Mouse (Mus musculus): ENCODE data around the gene Pla2g5. TPM values are rescaled to one million over a fixed set of nuclear protein-coding genes. Genes with fewer than 3 reads are reported as not detected.

The Pla2g5 gene
- polyA plus RNA-seq, 2 experiments = not detected

DNA sequence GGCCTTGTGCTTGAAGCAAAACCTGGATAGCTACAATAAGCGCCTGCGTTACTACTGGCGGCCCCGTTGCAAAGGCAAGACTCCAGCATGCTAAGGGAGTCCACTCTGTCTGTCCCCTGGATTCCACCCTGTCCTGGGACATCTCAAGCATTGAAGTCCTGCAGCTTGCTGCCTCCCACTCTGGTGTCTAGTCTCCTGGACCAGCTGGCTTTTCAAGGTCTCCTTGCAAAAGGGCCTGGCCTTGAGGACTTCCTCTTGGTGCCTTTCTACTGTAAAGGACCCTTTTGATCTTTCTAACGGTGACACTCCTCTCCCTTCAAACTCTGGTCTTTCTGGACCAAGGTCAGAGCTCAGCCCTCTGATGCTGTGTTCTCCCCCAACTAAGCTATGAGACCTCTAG, 83.0 kb downstream of the Pla2g5 start:
- TF ChIP-seq EP300 (IDR thresholded peaks at IDR 0.05; ENCODE audit: low read depth) = no peak
- no peak for TF ChIP-seq CTCF (IDR thresholded peaks at IDR 0.05; ENCODE audit: low read depth)
- Histone ChIP-seq H3K4me2 (ENCODE audit: low read depth) (no peak overlapping the region), H3K4me3 (ENCODE audit: insufficient read depth in 1 of 2, low read depth in 2 of 2, low read length in 2 of 2) (no peak overlapping the region), H3K9ac (replicated peaks) (no peak overlapping the region), H3K4me1 (replicated peaks; ENCODE audit: control insufficient read depth in 2 of 2, insufficient read depth in 2 of 2, low read length in 1 of 2) (no peaks in the 10 kb centered on the region), H3K27ac (no peak overlapping the region), H3K27me3 (ENCODE audit: control insufficient read depth, insufficient read depth, low read length) (no peaks in the 10 kb centered on the region), H3K9me3 (ENCODE audit: control insufficient read depth, low read length) (no peaks in the 10 kb centered on the region), H3K36me3 (replicated peaks; ENCODE audit: control insufficient read depth, insufficient read depth, low read depth) (no peaks in the 10 kb centered on the region)
- ATAC-seq (ENCODE audit: insufficient read depth) (no peak), DNase-seq (ENCODE audit: low read depth in 3 of 3, low spot score in 3 of 3) (no peak)
- WGBS (ENCODE audit: insufficient replicate concordance) = 82% methylated on average over 5 of the region's 5 CpGs

DNA sequence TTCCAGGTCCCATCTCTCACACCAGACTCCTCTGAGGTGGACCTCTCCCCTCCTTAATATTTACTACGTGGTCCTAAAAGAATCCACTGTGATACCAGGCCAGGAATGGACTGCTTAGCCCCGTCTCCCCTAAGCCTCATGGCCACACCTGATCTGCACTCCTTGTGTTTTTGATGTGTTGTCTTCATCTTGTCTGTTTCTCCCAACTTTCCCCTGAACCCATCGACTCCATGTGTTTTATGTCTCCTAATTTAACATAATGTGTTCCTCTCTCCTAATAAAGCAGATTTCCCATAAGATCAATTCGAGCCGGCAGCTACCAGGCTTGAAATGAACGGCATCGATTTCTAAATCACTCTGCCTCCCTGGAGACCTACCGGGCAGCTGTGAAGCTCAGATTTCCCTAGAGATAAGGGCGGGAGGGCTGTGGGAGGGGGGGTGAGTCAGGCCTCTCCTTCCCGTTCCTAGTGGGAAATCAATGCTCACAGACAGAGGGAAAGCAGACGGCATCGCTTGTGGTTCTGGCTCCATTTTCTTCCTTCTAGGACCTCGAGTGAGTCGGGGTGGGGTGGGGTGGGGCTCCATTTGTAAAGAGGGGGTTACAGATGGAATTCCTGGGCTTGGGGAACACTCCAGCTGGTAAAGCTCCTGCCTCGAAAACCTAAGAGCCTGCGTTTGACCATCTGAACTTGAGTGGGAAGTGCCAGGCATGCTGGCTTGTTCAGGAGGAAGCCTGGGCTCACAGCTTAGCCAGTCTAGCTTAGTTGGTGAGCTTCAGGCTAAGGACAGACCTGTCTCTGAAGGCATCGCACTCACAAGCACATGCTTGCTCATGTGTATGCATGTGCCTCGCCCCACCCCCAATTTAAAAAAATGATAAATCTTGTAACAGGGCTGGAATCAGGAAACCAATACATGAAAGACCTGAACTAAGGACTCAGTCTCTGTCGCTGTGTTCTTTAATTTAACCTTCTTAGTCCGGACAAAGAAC, 85.6 kb downstream of the Pla2g5 start:
- Histone ChIP-seq H3K36me3 (replicated peaks; ENCODE audit: control insufficient read depth, insufficient read depth, low read depth) (no peaks in the 10 kb centered on the region), H3K27ac (no peak overlapping the region), H3K4me3 (ENCODE audit: insufficient read depth in 1 of 2, low read depth in 2 of 2, low read length in 2 of 2) (no peak overlapping the region), H3K9me3 (ENCODE audit: control insufficient read depth, low read length) (no peaks in the 10 kb centered on the region), H3K4me2 (ENCODE audit: low read depth) (no peak overlapping the region), H3K27me3 (ENCODE audit: control insufficient read depth, insufficient read depth, low read length) (no peaks in the 10 kb centered on the region), H3K9ac (replicated peaks) (no peak overlapping the region), H3K4me1 (replicated peaks; ENCODE audit: control insufficient read depth in 2 of 2, insufficient read depth in 2 of 2, low read length in 1 of 2) (no peaks in the 10 kb centered on the region)
- 33% methylated on average over 20 of the region's 20 CpGs for WGBS (ENCODE audit: insufficient replicate concordance)
- DNase-seq (ENCODE audit: low read depth in 3 of 3, low spot score in 3 of 3) = no peak
- TF ChIP-seq CTCF (IDR thresholded peaks at IDR 0.05; ENCODE audit: low read depth) (no peak), EP300 (IDR thresholded peaks at IDR 0.05; ENCODE audit: low read depth) (no peak)
- ATAC-seq (ENCODE audit: insufficient read depth) = no peak

DNA sequence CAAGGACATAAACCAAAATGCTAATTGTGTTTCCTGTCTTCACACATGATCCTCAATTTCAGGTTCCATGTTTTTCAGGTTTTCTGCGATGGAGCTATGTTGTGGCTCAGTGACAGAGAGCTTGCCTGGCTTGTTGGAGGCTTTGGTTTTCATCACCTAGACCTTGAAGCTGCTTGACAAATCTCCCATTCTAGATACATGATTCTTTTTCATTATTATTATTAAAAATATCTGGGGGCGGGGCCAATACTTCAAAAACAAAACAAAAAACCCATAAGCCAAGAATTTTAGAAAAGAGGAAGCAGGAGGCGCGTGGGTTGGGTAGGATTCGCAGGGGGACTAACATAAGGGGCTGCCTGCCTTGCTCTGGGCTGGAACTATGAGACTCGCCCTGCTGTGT, 87.8 kb downstream of the Pla2g5 start, which contains the start of gene Pla2g2d:
Gene Pla2g2d, plus strand, starts transcription at position 301 of the 400 bp plus-strand sequence.
- H3K9ac ChIP-seq (replicated peaks) = no peak within 1 kb of the TSS
- no peaks in the 10 kb centered on the region for H3K4me1 ChIP-seq (replicated peaks; ENCODE audit: control insufficient read depth in 2 of 2, insufficient read depth in 2 of 2, low read length in 1 of 2)
- ATAC-seq (ENCODE audit: insufficient read depth) (no peak), DNase-seq (ENCODE audit: low read depth in 3 of 3, low spot score in 3 of 3) (no peak)
- no peaks in the 10 kb centered on the region for H3K9me3 ChIP-seq (ENCODE audit: control insufficient read depth, low read length)
- H3K4me2 ChIP-seq (ENCODE audit: low read depth) = no peak within 1 kb of the TSS
- no peaks in the 10 kb centered on the region for H3K36me3 ChIP-seq (replicated peaks; ENCODE audit: control insufficient read depth, insufficient read depth, low read depth)
- H3K27ac ChIP-seq = no peak within 1 kb of the TSS
- H3K4me3 ChIP-seq (ENCODE audit: insufficient read depth in 1 of 2, low read depth in 2 of 2, low read length in 2 of 2) = no peak within 1 kb of the TSS
- 50% methylated on average over 6 of the region's 6 CpGs for WGBS (ENCODE audit: insufficient replicate concordance)
- TF ChIP-seq EP300 (IDR thresholded peaks at IDR 0.05; ENCODE audit: low read depth) (no peak), CTCF (IDR thresholded peaks at IDR 0.05; ENCODE audit: low read depth) (no peak)
- no peaks in the 10 kb centered on the region for H3K27me3 ChIP-seq (ENCODE audit: control insufficient read depth, insufficient read depth, low read length)

DNA sequence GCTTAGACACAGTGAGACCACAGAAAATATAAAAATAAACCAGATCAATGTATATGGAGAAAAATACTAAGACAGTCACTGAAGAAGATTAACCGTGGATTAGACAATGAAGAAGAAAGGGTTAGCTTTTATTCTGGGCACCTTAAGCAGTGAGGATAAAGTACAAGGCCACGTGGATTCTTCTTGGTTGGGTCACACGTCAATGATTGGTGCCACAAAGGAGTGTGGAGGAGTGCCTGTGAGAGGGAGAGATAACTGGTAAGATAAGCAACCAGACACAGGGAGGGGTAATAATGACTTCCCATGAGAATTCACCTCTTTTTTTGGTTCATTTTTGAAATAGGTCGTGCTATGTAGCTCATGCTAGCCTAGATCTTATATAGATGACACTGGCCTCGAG, 90.9 kb downstream of the Pla2g5 start:
- no peak overlapping the region for H3K9ac ChIP-seq (replicated peaks)
- no peak overlapping the region for H3K4me2 ChIP-seq (ENCODE audit: low read depth)
- H3K27ac ChIP-seq = no peak overlapping the region
- no peaks in the 10 kb centered on the region for H3K4me1 ChIP-seq (replicated peaks; ENCODE audit: control insufficient read depth in 2 of 2, insufficient read depth in 2 of 2, low read length in 1 of 2)
- no peak overlapping the region for H3K4me3 ChIP-seq (ENCODE audit: insufficient read depth in 1 of 2, low read depth in 2 of 2, low read length in 2 of 2)
- DNase-seq (ENCODE audit: low read depth in 3 of 3, low spot score in 3 of 3) (no peak), ATAC-seq (ENCODE audit: insufficient read depth) (no peak)
- H3K27me3 ChIP-seq (ENCODE audit: control insufficient read depth, insufficient read depth, low read length) = no peaks in the 10 kb centered on the region
- WGBS (ENCODE audit: insufficient replicate concordance) = 48% methylated on average over 5 of the region's 5 CpGs
- H3K9me3 ChIP-seq (ENCODE audit: control insufficient read depth, low read length) = no peaks in the 10 kb centered on the region
- TF ChIP-seq CTCF (IDR thresholded peaks at IDR 0.05; ENCODE audit: low read depth) = no peak
- TF ChIP-seq EP300 (IDR thresholded peaks at IDR 0.05; ENCODE audit: low read depth) = no peak
- H3K36me3 ChIP-seq (replicated peaks; ENCODE audit: control insufficient read depth, insufficient read depth, low read depth) = no peaks in the 10 kb centered on the region

DNA sequence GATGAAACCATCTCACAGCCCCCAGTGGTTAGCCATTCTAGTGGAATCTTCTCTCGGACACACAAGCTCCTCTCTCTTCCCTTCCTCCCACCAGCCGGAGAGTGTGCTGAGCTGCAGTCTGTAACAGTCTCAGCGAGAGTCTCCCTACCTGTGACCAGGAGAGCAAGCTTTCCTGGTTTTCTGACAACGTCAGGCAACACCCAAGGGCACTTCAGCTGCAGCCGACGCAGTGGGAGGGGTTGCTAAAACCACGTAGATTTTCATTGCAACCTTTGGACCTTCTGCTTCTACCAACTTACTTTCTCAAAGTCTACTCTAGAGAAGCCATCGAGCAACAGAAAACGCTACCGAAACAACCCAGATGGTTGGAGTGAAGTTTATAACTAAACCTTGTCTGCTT, 91.3 kb downstream of the Pla2g5 start:
- no peak for ATAC-seq (ENCODE audit: insufficient read depth)

More for the DNA sequence above, 91.3 kb downstream of the Pla2g5 start:
- Histone ChIP-seq H3K9me3 (ENCODE audit: control insufficient read depth, low read length) (no peaks in the 10 kb centered on the region), H3K4me2 (ENCODE audit: low read depth) (no peak overlapping the region), H3K36me3 (replicated peaks; ENCODE audit: control insufficient read depth, insufficient read depth, low read depth) (no peaks in the 10 kb centered on the region), H3K27me3 (ENCODE audit: control insufficient read depth, insufficient read depth, low read length) (no peaks in the 10 kb centered on the region), H3K4me3 (ENCODE audit: insufficient read depth in 1 of 2, low read depth in 2 of 2, low read length in 2 of 2) (no peak overlapping the region), H3K4me1 (replicated peaks; ENCODE audit: control insufficient read depth in 2 of 2, insufficient read depth in 2 of 2, low read length in 1 of 2) (no peaks in the 10 kb centered on the region), H3K9ac (replicated peaks) (no peak overlapping the region), H3K27ac (no peak overlapping the region)
- 59% methylated on average over 10 of the region's 10 CpGs for WGBS (ENCODE audit: insufficient replicate concordance)
- DNase-seq (ENCODE audit: low read depth in 3 of 3, low spot score in 3 of 3) = no peak
- TF ChIP-seq CTCF (IDR thresholded peaks at IDR 0.05; ENCODE audit: low read depth) = no peak
- TF ChIP-seq EP300 (IDR thresholded peaks at IDR 0.05; ENCODE audit: low read depth) = no peak

All from liver, embryonic 14.5 days (tissue).